Mouse (Mus musculus): ENCODE measurements around the gene Dag1.

DNA sequence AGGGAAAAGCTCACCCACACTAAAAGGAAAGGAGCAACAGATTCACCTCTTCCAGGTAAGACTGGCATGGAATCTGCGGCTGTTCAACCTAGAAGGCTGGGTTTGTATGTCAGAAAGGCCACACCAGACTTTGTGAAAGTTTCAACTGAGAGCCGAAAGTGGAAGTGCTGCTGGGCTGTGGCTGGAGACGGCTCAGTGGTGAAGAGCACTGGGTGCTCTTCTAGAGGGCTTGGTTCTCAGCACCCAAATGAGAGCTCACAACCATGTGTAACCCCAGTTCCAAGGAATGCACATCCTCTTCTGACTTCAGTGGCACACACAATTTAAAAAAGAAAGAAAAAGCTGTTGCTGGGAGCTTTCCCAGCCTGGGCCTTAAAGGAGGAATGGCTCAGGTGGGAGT is 46.4 kb downstream of the Dag1 start:
- TF ChIP-seq CTCF (IDR thresholded peaks at IDR 0.05; ENCODE audit: control insufficient read depth, insufficient read depth, insufficient replicate concordance, low read depth, low read length) (no peak), POLR2A (IDR thresholded peaks at IDR 0.05; ENCODE audit: control insufficient read depth, low read depth, low read length) (no peak)

All from testis, adult 2 months (tissue).